Mouse (Mus musculus): ENCODE data around the gene Vps11. TPM values are rescaled to one million over a fixed set of nuclear protein-coding genes. Genes with fewer than 3 reads are reported as not detected.
A peak's percentile ranks its signal among the peaks of the same experiment; 100 is the strongest.
"Not testable (repeated sequence)": the region's sequence is repeated elsewhere in the genome, so short reads cannot be mapped to it uniquely, and the experiment has no call there.

Vps11 gene
- polyA plus RNA-seq, 1 experiment from 2014 or later: 29.8 TPM

GRCm38 (mm10) chr9:44364480-44364879 lies 3.0 kb upstream of the Vps11 start:
- no peaks in the 10 kb centered on the region for H3K27me3 ChIP-seq
- peaks cover 9% of the 10 kb centered on the region; the same call in 1 of the 2 replicates for H3K4me1 ChIP-seq
- no peak overlapping the region for H3K27ac ChIP-seq
- no peak overlapping the region for H3K4me3 ChIP-seq
- H3K9ac ChIP-seq: no peak overlapping the region
- no peak for ATAC-seq (ENCODE audit: borderline replicate concordance, extremely low read depth, low FRiP score, low TSS enrichment)
- 60% methylated on average over 3 of the region's 3 CpGs for WGBS
- H3K36me3 ChIP-seq: peaks cover 3% of the 10 kb centered on the region; the same call in 1 of the 2 replicates
- no peak overlapping the region for H3K4me2 ChIP-seq
- no peaks in the 10 kb centered on the region for H3K9me3 ChIP-seq

DNA sequence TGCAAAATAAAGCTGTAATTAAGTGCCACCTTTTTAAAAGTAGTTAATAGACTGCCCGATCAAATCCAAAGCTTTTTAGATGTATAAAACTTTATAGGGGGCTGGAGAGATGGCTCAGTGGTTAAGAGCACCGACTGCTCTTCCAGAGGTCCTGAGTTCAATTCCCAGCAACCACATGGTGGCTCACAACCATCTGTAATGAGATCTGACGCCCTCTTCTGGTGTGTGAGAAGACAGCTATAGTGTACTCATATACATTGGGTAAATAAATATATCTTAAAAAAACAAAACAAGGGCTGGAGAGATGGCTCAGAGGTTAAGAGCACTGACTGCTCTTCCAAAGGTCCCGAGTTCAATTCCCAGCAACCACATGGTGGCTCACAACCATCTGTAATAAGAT lies 461 bp upstream of the Vps11 start:
- H3K36me3 ChIP-seq: peaks cover 22% of the 10 kb centered on the region
- peak overlapping the region; percentile 76 for H3K4me2 ChIP-seq
- H3K9me3 ChIP-seq, H3K4me1 ChIP-seq, H3K27me3 ChIP-seq: not testable (repeated sequence)
- peak overlapping the region; percentile 48; the same call in 1 of the 2 replicates for H3K27ac ChIP-seq
- H3K9ac ChIP-seq: peak overlapping the region; percentile 67; the same call in 1 of the 2 replicates
- peak; percentile 36 for ATAC-seq (ENCODE audit: borderline replicate concordance, extremely low read depth, low FRiP score, low TSS enrichment)
- H3K4me3 ChIP-seq: peak overlapping the region; percentile 70
- WGBS: 42% methylated on average over 4 of the region's 4 CpGs

GRCm38 (mm10) chr9:44357207-44357606 lies 4.3 kb downstream of the Vps11 start:
- 63% methylated on average over 4 of the region's 4 CpGs for WGBS
- no peak for ATAC-seq (ENCODE audit: borderline replicate concordance, extremely low read depth, low FRiP score, low TSS enrichment)
- no peak overlapping the region for H3K4me2 ChIP-seq
- no peaks in the 10 kb centered on the region for H3K27me3 ChIP-seq
- H3K27ac ChIP-seq: no peak overlapping the region
- peaks cover 9% of the 10 kb centered on the region; the same call in 1 of the 2 replicates for H3K4me1 ChIP-seq
- no peak overlapping the region for H3K9ac ChIP-seq
- H3K9me3 ChIP-seq: no peaks in the 10 kb centered on the region
- peaks cover 69% of the 10 kb centered on the region for H3K36me3 ChIP-seq
- H3K4me3 ChIP-seq: no peak overlapping the region

DNA sequence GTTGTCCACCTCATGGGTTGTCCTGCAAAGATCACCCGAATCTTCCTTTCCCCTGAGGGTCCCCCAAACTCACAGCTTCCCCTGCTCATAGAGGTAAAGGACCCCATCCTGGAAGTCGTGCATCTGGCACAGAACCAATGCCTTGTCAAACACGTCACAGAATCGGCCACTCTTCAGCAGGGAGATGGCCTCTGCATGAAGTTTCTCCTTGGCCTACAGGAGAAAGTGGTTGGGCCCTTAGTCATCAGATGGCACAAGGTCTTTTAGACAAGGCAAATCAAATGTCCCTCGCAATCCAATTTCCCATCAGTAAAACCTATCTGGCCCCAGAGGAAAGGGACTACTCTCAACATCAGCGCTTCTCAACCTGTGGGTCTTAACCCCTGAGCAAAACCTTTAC lies 8.3 kb downstream of the Vps11 start:
- Histone ChIP-seq H3K4me1 (no peaks in the 10 kb centered on the region), H3K9me3 (no peaks in the 10 kb centered on the region), H3K4me3 (no peak overlapping the region), H3K27me3 (no peaks in the 10 kb centered on the region), H3K4me2 (no peak overlapping the region), H3K36me3 (peaks cover 92% of the 10 kb centered on the region), H3K27ac (no peak overlapping the region), H3K9ac (no peak overlapping the region)
- WGBS: 83% methylated on average over 6 of the region's 6 CpGs
- ATAC-seq (ENCODE audit: borderline replicate concordance, extremely low read depth, low FRiP score, low TSS enrichment): no peak

DNA sequence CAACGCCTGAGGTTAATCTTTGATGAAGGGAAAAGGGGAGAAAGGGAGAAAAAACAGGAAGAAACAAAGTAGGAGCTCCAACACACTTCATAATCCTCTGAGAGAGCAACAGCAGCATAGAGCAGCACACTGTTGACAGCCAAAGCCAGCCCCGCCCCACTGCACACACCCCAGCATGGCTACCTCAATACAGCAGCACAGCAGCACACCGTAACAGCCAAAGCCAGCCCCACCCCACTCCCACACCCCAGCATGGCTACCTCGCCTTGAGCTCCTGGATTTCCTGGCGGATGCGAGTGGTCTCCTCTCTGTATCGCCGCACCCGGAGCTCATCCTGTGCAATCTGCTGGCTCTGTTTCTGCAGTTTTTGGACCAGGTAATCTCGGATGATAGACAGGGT lies 9.1 kb downstream of the Vps11 start:
- ATAC-seq (ENCODE audit: borderline replicate concordance, extremely low read depth, low FRiP score, low TSS enrichment): no peak
- WGBS: 87% methylated on average over 10 of the region's 10 CpGs
- Histone ChIP-seq H3K9ac (no peak overlapping the region), H3K27me3 (no peaks in the 10 kb centered on the region), H3K27ac (no peak overlapping the region), H3K9me3 (no peaks in the 10 kb centered on the region), H3K4me3 (no peak overlapping the region), H3K4me2 (no peak overlapping the region), H3K36me3 (peaks cover 93% of the 10 kb centered on the region), H3K4me1 (no peaks in the 10 kb centered on the region)

GRCm38 (mm10) chr9:44351396-44351795 lies 10.1 kb downstream of the Vps11 start:
- H3K27me3 ChIP-seq: no peaks in the 10 kb centered on the region
- ATAC-seq (ENCODE audit: borderline replicate concordance, extremely low read depth, low FRiP score, low TSS enrichment): no peak
- no peak overlapping the region for H3K4me2 ChIP-seq
- H3K27ac ChIP-seq: no peak overlapping the region
- WGBS: 97% methylated on average over 4 of the region's 4 CpGs
- H3K9me3 ChIP-seq: no peaks in the 10 kb centered on the region
- no peak overlapping the region for H3K4me3 ChIP-seq
- H3K36me3 ChIP-seq: peaks cover 93% of the 10 kb centered on the region
- no peak overlapping the region for H3K9ac ChIP-seq
- H3K4me1 ChIP-seq: no peaks in the 10 kb centered on the region

GRCm38 (mm10) chr9:44348546-44348945 lies 12.9 kb downstream of the Vps11 start:
- no peak overlapping the region for H3K4me2 ChIP-seq
- 0 out of 2 replicates have a peak, but pooled peaks cover 4% of the 10 kb centered on the region for H3K4me1 ChIP-seq
- H3K36me3 ChIP-seq: peaks cover 72% of the 10 kb centered on the region
- ATAC-seq (ENCODE audit: borderline replicate concordance, extremely low read depth, low FRiP score, low TSS enrichment): no peak
- no peaks in the 10 kb centered on the region for H3K27me3 ChIP-seq
- no peak overlapping the region for H3K4me3 ChIP-seq
- 95% methylated on average over 4 of the region's 4 CpGs for WGBS
- H3K27ac ChIP-seq: no peak overlapping the region
- no peaks in the 10 kb centered on the region for H3K9me3 ChIP-seq
- H3K9ac ChIP-seq: no peak overlapping the region

DNA sequence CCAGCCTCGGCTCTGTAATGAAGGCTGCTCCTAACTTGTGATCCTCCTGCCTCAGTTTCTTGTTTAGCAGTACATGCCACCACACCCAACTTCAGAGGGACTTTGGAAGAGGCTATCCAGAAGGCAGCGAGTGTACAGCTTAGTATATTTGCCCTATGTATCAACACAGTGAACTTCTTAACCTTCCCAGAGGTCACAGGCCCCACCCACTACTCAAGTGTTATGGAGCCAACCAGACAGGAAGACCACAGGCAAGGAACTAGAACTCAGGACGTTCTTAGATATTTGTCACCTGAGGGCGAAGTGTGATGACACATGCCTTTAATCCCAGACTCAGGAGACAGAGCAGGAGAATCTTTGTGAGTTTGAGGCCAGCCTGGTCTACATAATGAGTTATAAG lies 13.8 kb downstream of the Vps11 start:
- Histone ChIP-seq H3K27me3 (no peaks in the 10 kb centered on the region), H3K36me3 (peaks cover 63% of the 10 kb centered on the region), H3K27ac (no peak overlapping the region), H3K9ac (no peak overlapping the region), H3K4me1 (peaks cover 11% of the 10 kb centered on the region), H3K4me2 (no peak overlapping the region), H3K4me3 (no peak overlapping the region), H3K9me3 (no peaks in the 10 kb centered on the region)
- ATAC-seq (ENCODE audit: borderline replicate concordance, extremely low read depth, low FRiP score, low TSS enrichment): no peak
- WGBS: 76% methylated on average over 4 of the region's 4 CpGs

DNA sequence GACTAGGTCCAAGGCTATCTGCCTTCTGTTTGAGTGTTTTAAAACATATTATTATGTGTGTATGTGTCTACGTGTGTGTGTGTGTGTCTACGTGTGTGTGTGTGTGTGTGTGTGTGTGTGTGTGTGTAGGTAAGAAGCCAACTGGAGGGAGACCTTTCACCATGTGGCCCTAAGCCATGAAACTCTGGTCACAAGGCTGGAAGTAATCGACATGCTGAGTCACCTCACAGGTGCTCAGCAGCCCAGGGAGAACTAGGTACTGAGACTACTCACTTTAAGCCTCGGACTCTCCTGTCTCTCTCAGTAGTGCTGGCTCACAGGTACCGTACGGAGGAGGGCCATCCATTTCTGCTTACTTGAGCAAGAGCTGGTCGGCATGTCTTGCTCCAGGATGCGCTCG lies 14.3 kb downstream of the Vps11 start:
- Histone ChIP-seq H3K4me3 (no peak overlapping the region), H3K36me3 (peaks cover 58% of the 10 kb centered on the region), H3K4me1 (peaks cover 16% of the 10 kb centered on the region), H3K9me3 (no peaks in the 10 kb centered on the region), H3K4me2 (no peak overlapping the region), H3K27me3 (no peaks in the 10 kb centered on the region), H3K27ac (no peak overlapping the region), H3K9ac (no peak overlapping the region)
- ATAC-seq (ENCODE audit: borderline replicate concordance, extremely low read depth, low FRiP score, low TSS enrichment): no peak
- 90% methylated on average over 9 of the region's 9 CpGs for WGBS

DNA sequence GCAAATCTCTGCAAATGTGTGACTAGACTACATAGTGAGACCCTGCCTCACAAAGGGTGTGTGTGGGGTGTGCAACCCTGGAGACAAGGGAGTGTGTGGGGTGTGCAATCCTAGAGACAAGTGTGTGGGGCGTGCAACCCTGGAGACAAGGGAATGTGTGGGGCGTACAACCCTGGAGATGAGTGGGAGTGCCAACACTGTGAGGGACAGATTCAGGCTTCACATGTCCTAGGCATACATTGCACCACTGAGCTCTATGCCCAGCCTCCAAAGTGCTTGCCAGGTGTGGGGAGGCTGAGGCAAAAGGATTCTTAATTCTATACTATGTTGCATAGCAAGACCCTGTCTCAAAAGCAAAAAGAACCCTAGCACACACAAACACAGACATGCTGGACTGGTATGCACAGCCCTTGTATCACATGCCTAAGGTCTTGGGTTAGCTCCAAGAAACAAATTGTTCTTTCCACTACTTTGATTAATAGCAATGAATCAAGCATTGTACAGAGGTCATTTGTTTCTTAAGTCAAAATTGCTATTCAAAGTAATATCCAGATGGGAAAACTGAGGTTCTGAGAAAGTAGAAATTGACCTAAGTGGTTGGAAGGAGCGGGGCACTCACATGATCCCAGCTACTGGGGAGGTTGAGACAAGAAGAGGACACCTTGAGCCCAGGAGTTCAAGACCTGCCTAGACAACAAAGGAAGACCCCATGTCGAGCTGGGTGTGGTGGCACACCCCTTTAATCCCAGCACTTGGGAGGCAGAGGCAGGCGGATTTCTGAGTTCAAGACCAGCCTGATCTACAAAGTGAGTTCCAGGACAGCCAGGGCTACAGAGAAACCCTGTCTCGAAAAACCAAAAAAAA lies 15.7 kb downstream of the Vps11 start:
- H3K36me3 ChIP-seq: peaks cover 45% of the 10 kb centered on the region
- no peaks in the 10 kb centered on the region for H3K9me3 ChIP-seq
- H3K4me2 ChIP-seq: no peak overlapping the region
- H3K27me3 ChIP-seq: no peaks in the 10 kb centered on the region
- WGBS: 82% methylated on average over 6 of the region's 6 CpGs
- no peak overlapping the region for H3K9ac ChIP-seq
- no peak for ATAC-seq (ENCODE audit: borderline replicate concordance, extremely low read depth, low FRiP score, low TSS enrichment)
- H3K27ac ChIP-seq: no peak overlapping the region
- no peak overlapping the region for H3K4me3 ChIP-seq
- H3K4me1 ChIP-seq: peaks cover 17% of the 10 kb centered on the region

DNA sequence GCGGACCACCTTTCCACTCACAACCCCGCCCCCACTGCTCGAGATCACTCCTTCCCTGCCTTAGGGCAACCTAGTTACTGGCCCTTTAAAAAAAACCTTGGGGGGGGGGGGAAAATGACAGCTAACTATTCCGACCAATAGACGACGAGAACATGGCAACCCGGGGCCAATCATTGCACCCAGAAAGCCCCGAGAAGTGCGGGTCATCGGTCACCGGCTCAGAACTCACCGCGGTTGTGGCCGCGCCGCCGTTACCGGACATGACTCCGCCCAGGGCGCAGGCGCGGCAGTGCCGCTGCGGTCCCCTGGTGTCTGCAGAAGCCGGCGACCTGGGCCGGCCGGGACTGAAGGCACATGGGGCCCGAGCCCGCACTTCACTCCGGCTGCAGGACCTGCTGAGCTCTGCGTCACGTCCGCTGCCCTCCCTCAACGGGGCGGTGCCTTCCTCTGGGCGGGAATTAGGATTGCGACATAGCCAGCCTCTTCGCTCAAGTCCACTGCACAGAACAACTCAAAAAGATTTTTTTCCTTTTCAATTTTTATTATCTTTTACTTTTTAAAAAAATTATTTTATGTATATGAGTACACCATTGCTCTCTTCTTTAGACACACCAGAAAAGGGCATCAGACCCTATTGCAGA lies 17.6 kb downstream of the Vps11 start, which contains the start of gene Hmbs:
TSS of gene Hmbs (minus strand) at position 448 of the 641 bp plus-strand sequence.
- peak within 1 kb of the TSS; percentile 99 for H3K27ac ChIP-seq
- H3K27me3 ChIP-seq: no peaks in the 10 kb centered on the region
- ATAC-seq (ENCODE audit: borderline replicate concordance, extremely low read depth, low FRiP score, low TSS enrichment): peak; percentile 95
- H3K9me3 ChIP-seq: no peaks in the 10 kb centered on the region
- H3K36me3 ChIP-seq: peaks cover 36% of the 10 kb centered on the region
- H3K9ac ChIP-seq: peak within 1 kb of the TSS; percentile 88
- under 1% methylated on average over 39 of the region's 39 CpGs for WGBS
- peaks cover 17% of the 10 kb centered on the region for H3K4me1 ChIP-seq
- peak within 1 kb of the TSS; percentile 75 for H3K4me2 ChIP-seq
- peak within 1 kb of the TSS; percentile 91 for H3K4me3 ChIP-seq

- H3K27me3 ChIP-seq: no peaks in the 10 kb centered on the region
- H3K4me2 ChIP-seq: peak overlapping the region; percentile 75
- H3K9ac ChIP-seq: peak overlapping the region; percentile 88
- H3K4me1 ChIP-seq: peaks cover 17% of the 10 kb centered on the region
- 5% methylated on average over 6 of the region's 6 CpGs for WGBS
- H3K4me3 ChIP-seq: peak overlapping the region; percentile 91
- H3K36me3 ChIP-seq: peaks cover 35% of the 10 kb centered on the region
- no peaks in the 10 kb centered on the region for H3K9me3 ChIP-seq
- peak; percentile 10; the same call in 1 of the 2 replicates for ATAC-seq (ENCODE audit: borderline replicate concordance, extremely low read depth, low FRiP score, low TSS enrichment)
- H3K27ac ChIP-seq: peak overlapping the region; percentile 99
These were observed 18.2 kb downstream of the Vps11 start for GRCm38 (mm10) chr9:44343290-44343689.
